Mouse (Mus musculus): ENCODE measurements around the gene Nyap1. TPM values are rescaled to one million over a fixed set of nuclear protein-coding genes. Genes with fewer than 3 reads are reported as not detected.
"Not testable (repeated sequence)": the region's sequence is repeated elsewhere in the genome, so short reads cannot be mapped to it uniquely, and the experiment has no call there.

The Nyap1 gene
- total RNA-seq, 1 experiment from 2014 or later, result 0.12 TPM

DNA sequence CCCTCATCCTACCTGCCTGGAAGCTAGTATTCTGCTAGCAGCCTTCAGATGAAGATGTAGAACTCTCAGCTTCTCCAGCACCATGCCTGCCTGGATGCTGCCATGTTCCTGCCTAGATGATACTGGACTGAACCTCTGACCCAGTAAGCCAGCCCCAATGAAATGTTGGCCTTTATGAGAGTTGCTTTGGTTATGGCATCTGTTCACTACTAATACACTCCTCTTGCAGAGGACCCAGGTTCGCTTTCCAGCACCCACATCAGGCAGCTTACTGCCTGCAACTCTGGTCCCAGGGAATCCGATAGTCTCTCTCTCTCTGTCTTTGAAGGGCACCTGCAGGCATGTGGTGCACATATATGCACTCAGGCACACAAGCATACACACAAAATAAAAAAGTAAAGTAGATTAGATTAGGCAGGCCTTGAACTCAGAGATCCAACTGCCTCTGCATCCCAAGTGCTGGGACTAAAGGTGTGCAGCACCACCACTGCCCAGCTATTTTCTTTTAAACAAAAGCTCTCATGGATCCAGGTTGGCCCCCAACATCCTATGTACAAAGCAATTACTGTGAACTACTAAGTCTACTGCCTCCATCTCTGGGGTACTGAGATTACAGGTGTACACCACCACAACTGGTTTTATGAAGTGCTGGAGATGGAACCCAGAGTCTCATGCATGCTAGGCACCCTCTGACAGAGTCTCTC is 34.3 kb upstream of the Nyap1 start:
- no peak for ATAC-seq (ENCODE audit: extremely low read depth, insufficient number of reproducible peaks, low FRiP score, poor library complexity, severe bottlenecking)

DNA sequence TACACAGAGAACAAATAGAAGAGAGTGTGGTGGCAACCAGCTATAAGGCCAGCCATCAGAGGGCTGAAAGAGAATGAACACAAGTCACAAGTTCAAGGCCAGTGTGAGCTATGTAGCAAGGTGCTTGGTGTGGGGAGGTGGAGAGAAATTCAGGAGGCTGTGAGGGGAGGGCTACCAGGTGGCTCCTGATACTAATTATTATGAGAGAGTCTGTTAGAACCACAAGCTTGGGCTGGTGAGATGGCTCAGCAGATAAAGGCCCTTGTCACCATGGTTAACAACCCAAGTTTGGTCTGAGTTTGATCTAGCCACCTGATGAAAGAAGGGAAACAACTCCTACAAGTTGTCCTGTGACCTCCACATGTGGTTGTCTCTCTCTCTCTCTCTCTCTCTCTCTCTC is 31.3 kb upstream of the Nyap1 start:
- no peak for ATAC-seq (ENCODE audit: extremely low read depth, insufficient number of reproducible peaks, low FRiP score, poor library complexity, severe bottlenecking)

DNA sequence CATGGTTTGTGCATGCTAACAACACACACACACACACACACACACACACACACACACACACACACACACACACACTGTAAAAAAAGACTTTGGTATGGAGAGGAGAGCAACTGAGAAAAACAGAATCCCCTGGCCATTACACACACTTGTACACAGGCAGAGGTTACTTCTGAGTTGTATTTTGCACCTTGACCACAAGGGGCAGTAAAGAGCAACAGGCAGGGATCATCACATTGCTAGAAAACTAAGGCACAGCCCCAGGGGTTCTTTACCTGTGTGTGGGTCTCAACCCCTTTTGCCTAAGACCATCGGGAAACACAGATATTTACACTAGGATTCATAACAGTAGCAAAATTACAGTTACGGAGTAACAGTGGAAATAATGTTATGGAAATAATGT is 29.3 kb upstream of the Nyap1 start:
- ATAC-seq (ENCODE audit: extremely low read depth, insufficient number of reproducible peaks, low FRiP score, poor library complexity, severe bottlenecking), result peak; percentile 84

DNA sequence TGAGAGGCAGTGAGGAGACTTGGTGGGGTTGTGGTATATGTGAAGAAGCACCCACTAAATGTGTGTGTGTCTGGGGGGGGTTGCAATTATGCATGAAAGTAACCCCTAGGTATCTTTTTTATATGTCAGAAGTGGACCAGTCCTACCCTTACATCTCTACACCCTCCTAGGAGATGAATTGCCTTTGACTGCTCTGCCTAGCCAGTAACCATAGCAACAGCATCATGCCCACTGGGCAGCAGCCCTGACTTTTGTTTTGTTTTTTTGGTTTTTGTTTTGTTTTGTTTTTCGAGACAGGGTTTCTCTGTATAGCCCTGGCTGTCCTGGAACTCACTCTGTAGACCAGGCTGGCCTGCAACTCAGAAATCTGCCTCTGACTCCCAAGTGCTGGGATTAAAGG is 27.1 kb upstream of the Nyap1 start:
- ATAC-seq (ENCODE audit: extremely low read depth, insufficient number of reproducible peaks, low FRiP score, poor library complexity, severe bottlenecking), result no peak

DNA sequence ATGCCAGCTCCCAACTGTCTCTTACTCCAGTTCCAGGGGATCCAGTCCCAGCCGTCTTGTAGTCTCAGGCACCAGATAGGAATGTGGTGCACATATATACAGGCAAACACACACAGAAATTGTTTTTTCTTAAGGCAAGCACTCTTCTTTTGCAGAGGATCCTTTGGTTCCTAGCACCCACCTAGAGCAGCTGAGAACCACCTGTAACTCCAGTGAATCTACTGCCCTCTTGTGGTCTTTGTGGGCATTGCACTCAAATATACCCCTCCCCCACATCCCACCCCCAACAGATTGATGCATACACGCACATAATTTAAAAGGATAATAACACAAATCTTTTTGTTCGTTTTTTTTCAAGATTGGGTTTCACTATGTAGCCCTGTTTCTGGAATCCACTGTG is 24.9 kb upstream of the Nyap1 start:
- ATAC-seq (ENCODE audit: extremely low read depth, insufficient number of reproducible peaks, low FRiP score, poor library complexity, severe bottlenecking), result 0 out of 2 replicates have a peak, but pooled peaks have one; percentile 17

DNA sequence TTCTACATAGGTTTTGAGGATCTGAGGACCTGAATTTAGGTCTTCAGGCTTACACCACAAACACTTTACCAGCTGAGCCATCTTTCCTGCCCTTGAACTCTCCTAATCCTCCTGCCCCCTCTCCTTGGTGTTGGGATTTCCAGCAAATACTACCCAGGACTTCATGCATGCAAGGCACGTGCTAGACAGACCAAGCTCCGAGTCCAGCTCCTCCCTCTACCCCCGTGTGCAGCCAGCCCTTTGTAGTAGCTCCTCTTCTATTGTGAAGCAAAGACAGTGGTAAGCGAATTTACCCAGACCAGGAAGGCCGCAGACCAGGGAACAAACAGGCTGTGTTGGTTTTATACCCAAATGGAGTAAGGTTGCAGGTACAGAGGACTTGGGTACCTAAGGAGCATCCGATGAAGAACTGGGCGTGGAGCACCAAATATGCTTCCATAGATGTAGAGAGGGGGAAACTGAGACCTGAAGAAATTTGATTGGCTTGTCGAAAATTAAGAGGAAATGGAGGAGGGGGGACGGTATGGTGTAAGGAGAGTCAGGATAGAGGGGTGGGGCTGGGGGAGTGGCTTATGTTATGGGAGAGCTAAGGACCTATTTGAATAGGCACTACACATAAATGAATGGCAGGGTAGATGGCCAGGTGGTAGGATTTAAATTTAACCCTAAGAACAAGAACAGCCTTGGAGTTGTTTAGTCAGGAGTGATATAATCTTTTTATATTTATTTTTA is 23.4 kb upstream of the Nyap1 start:
- no peak for ATAC-seq (ENCODE audit: extremely low read depth, insufficient number of reproducible peaks, low FRiP score, poor library complexity, severe bottlenecking)

DNA sequence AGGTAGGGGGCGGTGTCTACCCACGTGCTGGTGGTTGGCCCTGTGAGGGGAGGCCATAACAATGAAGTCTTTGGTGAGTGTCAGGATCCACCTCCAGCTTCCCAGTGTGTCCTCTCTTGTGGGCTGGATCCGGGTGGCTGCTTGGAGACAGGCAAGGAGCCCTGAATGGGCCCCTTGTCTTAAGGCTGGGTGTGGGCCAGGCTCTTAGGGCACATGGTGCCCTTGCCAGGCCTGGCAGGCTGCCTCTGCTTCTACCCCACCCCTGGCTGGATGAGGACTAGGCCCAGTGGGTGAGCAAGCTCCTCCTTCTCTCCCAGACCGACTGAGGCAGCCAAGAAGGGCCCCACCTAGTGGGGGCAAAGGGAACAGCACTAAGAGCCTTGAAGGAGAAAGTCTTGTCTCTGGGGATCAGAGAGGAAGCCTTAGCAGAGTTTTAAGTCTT is 18.6 kb upstream of the Nyap1 start:
- peak; percentile 67 for ATAC-seq (ENCODE audit: extremely low read depth, insufficient number of reproducible peaks, low FRiP score, poor library complexity, severe bottlenecking)

DNA sequence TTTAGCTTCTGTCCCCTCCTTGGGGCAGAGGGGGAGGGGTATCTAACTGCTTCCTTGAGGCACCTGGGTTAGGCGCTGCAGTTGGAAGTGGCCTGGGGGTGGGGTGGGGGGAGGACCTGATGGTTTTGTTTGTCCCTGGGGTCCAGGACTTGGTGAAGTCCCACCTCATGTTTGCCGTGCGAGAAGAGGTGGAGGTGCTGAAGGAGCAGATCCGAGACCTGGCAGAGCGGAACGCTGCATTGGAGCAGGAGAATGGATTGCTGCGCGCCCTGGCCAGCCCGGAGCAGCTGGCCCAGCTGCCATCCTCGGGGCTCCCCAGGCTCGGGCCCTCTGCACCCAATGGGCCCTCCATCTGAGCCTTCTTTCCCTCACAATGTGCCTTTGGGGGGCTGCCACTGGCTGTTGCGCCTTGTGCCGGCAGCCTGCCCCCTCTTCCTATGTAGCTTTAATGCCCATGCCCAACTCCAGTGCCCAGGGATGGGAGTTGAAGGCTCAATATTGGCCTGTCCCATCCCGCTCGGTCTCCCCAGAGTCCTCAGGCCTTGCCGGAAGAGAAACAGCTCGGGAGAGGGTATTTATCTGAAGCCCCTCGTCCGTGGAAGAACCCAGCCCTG is 17.6 kb upstream of the Nyap1 start:
- ATAC-seq (ENCODE audit: extremely low read depth, insufficient number of reproducible peaks, low FRiP score, poor library complexity, severe bottlenecking), result no peak

DNA sequence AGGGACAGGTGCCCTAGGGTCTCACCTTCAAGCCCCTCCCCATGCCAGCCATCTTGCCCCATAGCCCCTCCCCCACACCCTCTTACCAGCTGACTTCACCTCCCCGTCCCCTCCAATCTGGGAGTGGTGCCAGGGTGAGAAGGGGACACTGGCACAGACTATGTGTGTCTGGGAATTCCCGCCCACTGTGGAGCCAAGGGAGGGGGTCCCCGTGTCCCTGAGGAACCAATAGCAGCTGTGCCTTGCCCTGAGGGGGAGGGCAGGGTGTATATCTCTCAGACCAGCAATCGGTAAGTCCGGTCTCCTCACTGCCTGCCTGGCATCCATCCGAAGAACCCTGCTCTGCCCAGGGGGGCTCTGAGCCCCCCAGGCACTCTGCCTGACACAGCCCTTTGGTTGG is 16.5 kb upstream of the Nyap1 start:
- ATAC-seq (ENCODE audit: extremely low read depth, insufficient number of reproducible peaks, low FRiP score, poor library complexity, severe bottlenecking), result no peak

DNA sequence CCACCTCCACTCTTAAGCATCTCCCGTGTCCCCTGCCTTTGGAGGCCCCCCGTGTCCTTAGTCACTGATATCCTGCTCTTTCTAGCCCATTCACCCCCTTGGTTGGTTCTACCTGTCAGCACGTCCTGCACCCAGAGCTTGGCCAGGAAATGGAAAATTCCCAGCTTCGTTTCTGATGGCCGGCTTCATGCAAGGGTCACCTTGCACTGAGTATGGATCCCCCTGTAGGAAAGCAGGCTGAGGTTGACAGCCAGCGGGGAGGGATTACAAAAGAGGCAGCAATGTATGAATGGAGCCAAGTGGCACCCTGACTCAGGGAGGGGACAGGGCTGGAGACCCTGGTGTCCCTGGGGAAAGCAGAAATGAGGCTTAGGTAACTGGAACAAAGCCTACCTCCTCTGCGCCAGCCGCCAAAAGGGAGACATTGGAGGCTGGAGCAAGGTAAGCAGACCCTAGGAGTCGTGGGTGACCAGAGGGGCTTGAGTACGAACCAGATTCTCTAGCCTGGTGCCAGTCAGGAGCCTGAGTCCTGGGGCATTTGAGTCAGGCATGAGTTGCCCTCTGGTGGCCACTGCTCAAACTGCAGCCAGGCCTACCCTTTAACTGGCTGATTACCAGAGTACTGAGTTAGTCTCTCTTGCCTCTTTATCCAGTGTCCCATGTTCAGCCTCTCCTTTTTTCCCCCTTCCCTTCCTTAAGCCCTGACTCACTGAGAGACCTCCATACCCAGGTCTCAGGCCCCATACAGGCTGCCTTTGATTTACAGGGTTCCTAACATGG is 15.7 kb upstream of the Nyap1 start:
- ATAC-seq (ENCODE audit: extremely low read depth, insufficient number of reproducible peaks, low FRiP score, poor library complexity, severe bottlenecking), result peak; percentile 77

DNA sequence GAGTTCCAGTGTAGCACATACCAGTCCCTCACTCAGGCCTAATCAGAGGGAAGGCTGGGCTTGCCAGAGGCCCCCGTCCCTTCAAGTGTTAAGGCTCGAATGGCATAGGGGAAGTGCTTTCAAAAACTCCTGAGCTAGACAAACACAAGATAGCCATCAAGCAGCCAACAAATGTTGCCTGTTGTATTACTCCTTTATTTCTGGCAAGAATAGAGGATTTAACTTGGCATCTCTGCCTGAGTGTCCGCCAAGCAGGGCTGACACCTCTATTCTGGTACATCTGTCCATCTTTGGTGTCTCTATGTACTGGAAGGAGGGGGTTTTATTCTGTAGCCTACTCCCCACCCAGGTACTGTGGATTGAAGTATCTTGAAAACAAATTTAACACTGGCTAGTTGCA is 14.7 kb upstream of the Nyap1 start:
- no peak for ATAC-seq (ENCODE audit: extremely low read depth, insufficient number of reproducible peaks, low FRiP score, poor library complexity, severe bottlenecking)

DNA sequence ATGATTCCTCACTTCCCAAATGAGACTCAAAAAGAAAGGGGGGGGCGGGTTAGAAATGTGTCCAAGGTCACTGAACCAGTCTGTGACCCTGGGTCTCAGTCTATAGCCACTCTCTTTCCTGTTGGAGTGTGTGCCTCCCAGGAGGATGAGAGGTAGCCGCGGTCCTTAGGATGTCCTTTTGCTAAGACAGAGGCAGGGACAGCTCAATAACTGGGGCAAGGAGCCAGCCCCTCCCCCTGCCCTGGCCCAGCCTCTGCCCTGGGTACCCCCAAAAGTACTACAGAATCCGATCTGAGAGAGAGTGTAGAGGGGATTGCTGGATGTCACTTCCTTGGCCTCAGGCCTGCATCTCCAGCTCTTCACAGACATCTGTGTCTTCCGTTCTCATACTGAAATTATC is 14.0 kb upstream of the Nyap1 start:
- no peak for ATAC-seq (ENCODE audit: extremely low read depth, insufficient number of reproducible peaks, low FRiP score, poor library complexity, severe bottlenecking)

DNA sequence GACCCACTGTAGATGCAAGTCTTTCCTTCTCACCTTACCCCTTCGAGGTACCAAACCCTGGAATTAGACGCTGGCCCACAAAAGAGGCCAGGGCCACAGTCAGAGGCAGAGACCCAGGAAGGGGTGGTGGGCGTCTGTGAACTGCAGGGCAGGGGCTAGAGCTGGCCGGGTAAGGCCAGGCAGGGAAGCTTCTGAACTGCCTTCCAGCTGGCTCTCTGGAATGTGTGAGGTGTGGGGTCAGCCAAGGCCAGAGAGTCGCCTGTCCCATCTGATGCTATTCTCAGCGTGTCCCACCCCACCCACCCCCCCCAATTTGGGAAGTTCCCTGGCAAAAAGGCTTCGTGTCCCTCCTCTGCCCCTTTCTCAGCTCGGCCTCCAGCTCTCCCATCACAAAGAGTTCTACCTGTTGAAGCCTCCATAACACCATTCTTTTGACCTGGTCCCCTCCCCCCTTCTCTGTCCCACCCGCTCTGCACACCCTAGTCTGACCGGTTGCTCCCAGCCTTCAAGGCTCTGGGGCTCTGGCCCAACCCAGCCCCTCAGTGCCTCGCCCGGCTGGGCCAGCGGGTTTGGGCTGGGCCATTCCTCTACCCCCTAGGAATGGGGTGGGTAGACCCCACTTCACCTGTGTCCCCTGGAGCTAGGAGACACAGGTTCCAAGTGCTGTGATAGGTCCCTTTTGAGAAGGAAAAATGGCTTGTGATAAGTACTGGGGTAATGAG is 11.9 kb upstream of the Nyap1 start:
- no peak for ATAC-seq (ENCODE audit: extremely low read depth, insufficient number of reproducible peaks, low FRiP score, poor library complexity, severe bottlenecking)

DNA sequence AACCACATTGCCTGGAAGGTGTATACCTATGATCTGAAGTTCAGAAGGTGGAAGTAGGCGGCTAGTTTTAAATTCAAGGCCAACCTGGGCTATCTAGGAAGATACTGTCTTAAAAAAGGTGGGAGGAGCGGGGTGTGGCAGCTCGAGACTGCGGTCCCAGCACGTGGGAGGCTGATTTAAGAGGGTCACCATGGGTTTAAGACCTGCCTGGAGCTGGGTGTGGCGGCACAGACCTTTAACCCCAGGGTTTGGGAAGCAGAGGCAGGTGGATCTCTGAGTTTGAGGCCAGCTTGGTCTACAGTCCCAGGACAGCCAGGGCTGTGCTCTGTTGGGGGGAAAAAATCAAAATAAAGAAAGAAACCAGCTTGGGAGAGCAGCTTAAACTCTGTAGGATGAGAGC is 10.6 kb upstream of the Nyap1 start:
- no peak for ATAC-seq (ENCODE audit: extremely low read depth, insufficient number of reproducible peaks, low FRiP score, poor library complexity, severe bottlenecking)

DNA sequence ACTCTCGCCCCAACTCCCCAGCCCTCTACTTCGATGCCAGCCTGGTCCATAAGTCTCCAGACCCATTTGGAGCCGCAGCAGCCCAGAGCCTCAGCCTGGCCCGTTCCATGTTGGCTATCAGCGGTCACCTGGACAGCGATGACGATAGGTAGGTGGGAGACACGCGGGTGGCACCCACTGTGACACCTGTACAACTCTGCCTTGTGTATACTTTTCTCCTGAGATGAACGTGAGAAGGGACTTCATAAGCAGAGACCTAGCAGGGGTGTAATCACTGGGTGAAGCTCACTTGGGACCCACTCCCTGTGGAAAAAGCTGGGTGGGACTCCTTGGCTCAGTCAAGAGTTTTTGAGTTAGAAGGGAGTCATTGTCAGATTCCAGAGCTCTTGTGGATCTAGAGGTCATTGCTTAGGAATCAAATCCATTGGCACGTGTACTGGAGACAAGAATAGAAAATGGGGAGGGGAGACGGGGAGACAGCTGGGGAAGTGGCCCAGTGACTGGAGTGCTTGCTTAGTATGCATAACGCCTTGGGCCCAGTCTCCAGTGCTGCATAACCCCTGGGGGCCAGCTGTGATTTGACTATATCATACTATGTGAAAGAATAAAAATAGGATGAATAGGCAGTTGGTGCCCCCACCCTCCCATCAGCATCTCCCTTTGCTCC is 9.9 kb upstream of the Nyap1 start:
- no peak for ATAC-seq (ENCODE audit: extremely low read depth, insufficient number of reproducible peaks, low FRiP score, poor library complexity, severe bottlenecking)

DNA sequence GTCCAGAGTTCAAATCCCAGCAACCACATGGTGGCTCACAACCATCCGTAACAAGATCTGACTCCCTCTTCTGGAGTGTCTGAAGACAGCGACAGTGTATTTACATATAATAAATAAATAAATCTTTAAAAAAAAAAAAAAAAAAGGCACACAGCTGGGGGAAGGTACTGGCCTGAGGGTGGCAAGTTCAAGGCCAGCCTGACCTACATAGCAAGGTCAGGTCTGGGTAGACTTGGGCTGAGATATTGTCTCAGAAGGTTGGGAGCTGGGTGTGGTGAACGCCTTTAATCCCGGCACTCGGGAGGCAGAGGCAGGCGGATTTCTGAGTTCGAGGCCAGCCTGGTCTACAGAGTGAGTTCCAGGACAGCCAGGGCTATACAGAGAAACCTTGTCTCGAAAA is 8.8 kb upstream of the Nyap1 start:
- ATAC-seq (ENCODE audit: extremely low read depth, insufficient number of reproducible peaks, low FRiP score, poor library complexity, severe bottlenecking), result not testable (repeated sequence)

DNA sequence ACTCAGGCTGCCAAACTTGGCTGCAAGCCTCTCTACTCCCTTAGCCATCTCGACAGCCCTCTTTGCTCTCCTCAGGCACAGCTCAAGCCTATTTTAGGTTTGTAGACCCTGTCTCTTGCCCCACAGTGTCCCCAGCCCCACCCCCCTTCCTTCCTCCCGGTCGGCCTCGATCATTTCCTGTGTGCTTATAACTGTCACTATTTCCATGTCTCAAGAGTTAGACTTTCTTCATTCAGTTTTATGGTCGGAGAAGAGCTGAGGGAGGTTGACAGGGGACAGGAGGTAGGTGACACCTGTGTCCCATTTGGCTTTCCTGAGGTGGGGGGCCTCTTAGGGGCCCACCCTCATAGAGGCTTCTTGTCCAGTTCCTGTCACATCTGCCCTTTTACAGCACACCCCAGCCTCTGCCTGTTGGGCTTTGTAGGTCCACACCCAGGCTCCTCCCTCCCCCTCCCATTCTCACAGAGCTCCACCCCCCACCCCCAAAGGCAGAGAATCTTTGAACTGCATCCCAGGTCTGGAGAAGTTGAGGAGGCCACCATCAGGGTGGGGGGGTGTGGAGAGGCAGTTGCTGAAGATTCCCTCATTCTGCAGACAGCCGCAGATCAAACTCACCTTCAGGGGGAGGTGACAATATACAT is 7.9 kb upstream of the Nyap1 start:
- no peak for ATAC-seq (ENCODE audit: extremely low read depth, insufficient number of reproducible peaks, low FRiP score, poor library complexity, severe bottlenecking)

Measured in neutrophil, adult 5-6 weeks (primary cell).